Mouse (Mus musculus) forebrain, embryonic 11.5 days (tissue): ENCODE measurements around the gene Hspb2. TPM values are rescaled to one million over a fixed set of nuclear protein-coding genes. Genes with fewer than 3 reads are reported as not detected.

Source experiments
- ATAC-seq: fragments of 200-750 bp; cut with Nextera tagmentation; replicated peaks from 2 replicates; pipeline ENCODE4 v1.8.0; 2017; ENCODE audit warnings: moderate TSS enrichment; ENCODE audit not compliant: low FRiP score
- DNase-seq: peaks from one replicate; pipeline ENCODE4 v3.0.0-alpha.2; 2017; ENCODE audit warnings: low spot score
- H3K27ac ChIP-seq: fragments of 300-500 bp; sonication (generic); 2 replicates; pipeline ENCODE4 v1.5.1; 2014; ENCODE audit warnings: low read depth, low read length
- H3K27me3 ChIP-seq: fragments of 300-500 bp; sonication (generic); 2 replicates; pipeline ENCODE4 v1.6.1; 2014; ENCODE audit warnings: mild to moderate bottlenecking, low read length, mixed read lengths; ENCODE audit not compliant: control insufficient read depth, insufficient read depth
- H3K36me3 ChIP-seq: fragments of 300-500 bp; sonication (generic); 2 replicates; pipeline ENCODE4 v1.6.1; 2014; ENCODE audit warnings: mild to moderate bottlenecking, low read length, moderate library complexity, mixed read lengths; ENCODE audit not compliant: control insufficient read depth, insufficient read depth
- H3K4me1 ChIP-seq: fragments of 300-500 bp; sonication (generic); replicated peaks from 2 replicates; pipeline ENCODE4 v1.6.1; 2014; ENCODE audit warnings: low read length, mixed read lengths; ENCODE audit not compliant: control insufficient read depth, insufficient read depth
- H3K4me2 ChIP-seq: fragments of 300-500 bp; sonication (generic); 2 replicates; pipeline ENCODE4 v1.6.1; 2014; ENCODE audit warnings: low read depth, mild to moderate bottlenecking, low read length, moderate library complexity, mixed read lengths; ENCODE audit not compliant: severe bottlenecking
- H3K4me3 ChIP-seq: fragments of 300-500 bp; sonication (generic); 2 replicates; pipeline ENCODE4 v1.5.1; 2014; ENCODE audit warnings: low read depth, low read length
- H3K9ac ChIP-seq: fragments of 300-500 bp; sonication (generic); 2 replicates; pipeline ENCODE4 v1.6.1; 2014; ENCODE audit warnings: low read length
- H3K9me3 ChIP-seq: fragments of 300-500 bp; sonication (generic); 2 replicates; pipeline ENCODE4 v1.6.1; 2016; ENCODE audit warnings: low read length, mixed read lengths; ENCODE audit not compliant: control insufficient read depth
- WGBS: fragments of 180-500 bp; shearing (Covaris S2); extraction: QIAGEN DNeasy Blood & Tissue Kit; methylation state at CpG from one replicate; pipeline ENCODE4 v1.1.7; 2014; 5-methylcytosine and 5-hydroxymethylcytosine counted together
- polyA plus RNA-seq: library from polyadenylated mRNA; unstranded; fragments of >200 nt; fragmentation: Nextera tagmentation; extraction: Ambion mirVana; gene quantifications from 2 replicates; pipeline ENCODE4 v1.2.1, GENCODE M21; 2014

Gene Hspb2
- polyA plus RNA-seq, 1 experiment from 2014 or later, result not detected

DNA sequence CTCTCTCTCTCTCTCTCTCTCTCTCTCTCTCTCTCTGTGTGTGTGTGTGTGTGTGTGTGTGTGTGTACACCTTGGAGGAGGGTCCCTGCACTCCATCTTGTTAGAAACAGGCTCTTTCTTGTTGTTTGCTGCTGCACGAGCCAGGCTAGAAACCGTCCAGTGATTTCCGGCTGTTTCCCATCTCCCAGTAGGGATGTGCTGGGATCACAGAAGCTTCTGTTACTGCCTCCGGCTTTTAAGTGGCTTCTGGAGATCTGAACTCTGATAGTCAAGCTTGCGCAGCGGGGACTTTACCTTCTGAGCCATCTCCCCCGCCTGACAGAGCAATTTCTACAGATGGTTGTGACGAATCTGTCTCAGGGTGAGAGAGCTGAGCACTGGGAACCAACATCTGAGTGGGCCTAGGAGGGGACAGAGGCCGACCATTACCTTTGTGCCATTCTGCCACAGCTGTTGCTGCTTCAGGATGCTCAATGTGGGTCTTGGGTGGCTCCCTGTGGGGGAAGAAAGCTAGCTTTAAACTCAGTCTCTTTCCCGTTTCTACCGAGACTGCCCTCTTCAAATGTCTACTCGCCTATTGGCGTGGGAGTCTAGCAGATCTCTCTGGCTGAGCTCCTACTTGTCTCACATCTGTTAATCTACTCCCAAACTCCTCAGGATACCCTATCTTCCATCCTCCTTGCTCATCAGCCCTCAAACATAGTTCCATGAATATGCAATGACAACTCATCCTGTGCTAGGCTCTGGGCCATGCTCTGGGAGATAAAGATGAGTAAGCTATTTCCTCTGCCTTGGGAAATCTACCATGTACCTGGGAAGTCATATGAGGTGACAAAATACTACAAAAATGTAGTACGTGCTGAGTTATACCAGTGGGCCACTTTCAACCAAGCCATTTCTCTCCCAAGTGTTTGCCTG is 11.0 kb downstream of the Hspb2 start:
- 90% methylated on average over 14 of the region's 14 CpGs for WGBS
- DNase-seq (no peak), ATAC-seq (no peak)
- no peaks in the 10 kb centered on the region for H3K9me3 ChIP-seq
- H3K27ac ChIP-seq, result no peak overlapping the region
- H3K4me3 ChIP-seq, result no peak overlapping the region
- H3K27me3 ChIP-seq, result no peaks in the 10 kb centered on the region; the same call in 1 of the 2 replicates
- no peaks in the 10 kb centered on the region for H3K36me3 ChIP-seq
- no peak overlapping the region for H3K4me2 ChIP-seq
- no peak overlapping the region for H3K9ac ChIP-seq
- H3K4me1 ChIP-seq, result 0 out of 2 replicates have a peak, but pooled peaks cover 2% of the 10 kb centered on the region

GRCm38 (mm10) chr9:50738914-50739870 is 13.0 kb downstream of the Hspb2 start, which contains the start of gene Dixdc1:
Dixdc1 (minus strand) TSS chr9:50739517.
- no peak within 1 kb of the TSS for H3K27ac ChIP-seq
- peak; percentile 96 for DNase-seq
- peak within 1 kb of the TSS; percentile 71 for H3K4me2 ChIP-seq
- H3K27me3 ChIP-seq, result no peaks in the 10 kb centered on the region; the same call in 1 of the 2 replicates
- 15% methylated on average over 36 of the region's 36 CpGs for WGBS
- H3K9ac ChIP-seq, result no peak within 1 kb of the TSS; the same call in 1 of the 2 replicates
- no peaks in the 10 kb centered on the region for H3K9me3 ChIP-seq
- ATAC-seq, result peak; percentile 99
- peak within 1 kb of the TSS; percentile 29 for H3K4me3 ChIP-seq
- 0 out of 2 replicates have a peak, but pooled peaks cover 2% of the 10 kb centered on the region for H3K4me1 ChIP-seq
- H3K36me3 ChIP-seq, result no peaks in the 10 kb centered on the region

DNA sequence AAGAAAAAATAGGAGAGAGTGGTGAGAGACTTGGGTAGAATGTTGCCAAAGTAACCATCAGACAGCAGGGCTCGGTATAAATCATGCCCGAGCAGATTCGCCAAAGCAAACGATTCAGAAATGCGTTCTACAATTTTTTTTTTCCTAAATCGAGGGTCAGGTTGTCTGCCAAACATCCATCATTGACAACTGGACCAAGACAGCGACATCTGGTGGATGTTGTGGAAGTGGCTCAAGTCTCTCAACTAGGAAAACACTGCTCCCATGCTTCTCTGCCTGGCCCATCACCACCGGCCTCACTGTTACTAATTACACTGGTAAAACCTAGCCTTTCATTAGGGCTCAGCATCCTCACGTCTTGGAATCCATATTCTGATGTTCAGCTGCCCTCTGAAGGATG is 17.2 kb downstream of the Hspb2 start:
- Histone ChIP-seq H3K9ac (no peak overlapping the region), H3K4me2 (no peak overlapping the region), H3K36me3 (no peaks in the 10 kb centered on the region), H3K4me1 (peaks cover 7% of the 10 kb centered on the region; the same call in 1 of the 2 replicates), H3K4me3 (no peak overlapping the region), H3K9me3 (no peaks in the 10 kb centered on the region), H3K27me3 (no peaks in the 10 kb centered on the region; the same call in 1 of the 2 replicates), H3K27ac (no peak overlapping the region)
- ATAC-seq (no peak), DNase-seq (peak; percentile 72)
- WGBS, result 9% methylated on average over 9 of the region's 9 CpGs

DNA sequence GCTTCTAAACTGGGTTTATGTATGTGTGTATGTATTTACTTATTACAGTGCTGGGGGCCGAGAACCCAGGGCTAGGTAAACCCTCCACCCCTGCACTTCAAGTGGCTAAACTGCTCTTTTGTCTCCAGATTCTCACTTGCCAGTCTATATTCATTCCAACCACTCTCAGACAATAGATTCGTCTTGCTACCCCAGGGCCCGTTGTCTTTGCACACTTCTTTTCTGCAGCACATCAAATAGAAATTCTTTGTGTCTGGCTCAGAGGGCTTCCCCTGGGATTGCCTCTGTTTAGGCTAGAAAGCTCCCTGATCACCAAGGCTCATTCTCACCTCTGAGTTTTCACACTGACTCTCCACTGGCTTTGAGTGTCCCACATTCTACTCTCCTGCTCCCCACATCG is 19.6 kb downstream of the Hspb2 start:
- Histone ChIP-seq H3K4me3 (no peak overlapping the region), H3K9me3 (no peaks in the 10 kb centered on the region), H3K27ac (peak overlapping the region; percentile 26; the same call in 1 of the 2 replicates), H3K9ac (no peak overlapping the region), H3K27me3 (no peaks in the 10 kb centered on the region; the same call in 1 of the 2 replicates), H3K4me2 (no peak overlapping the region), H3K4me1 (peaks cover 5% of the 10 kb centered on the region; the same call in 1 of the 2 replicates), H3K36me3 (no peaks in the 10 kb centered on the region)
- no peak for ATAC-seq
- DNase-seq, result no peak
- WGBS, result 14% methylated on average over 4 of the region's 4 CpGs

GRCm38 (mm10) chr9:50729600-50729999 is 22.6 kb downstream of the Hspb2 start:
- Histone ChIP-seq H3K4me3 (no peak overlapping the region), H3K4me1 (peaks cover 18% of the 10 kb centered on the region), H3K9me3 (no peaks in the 10 kb centered on the region), H3K27me3 (no peaks in the 10 kb centered on the region), H3K9ac (no peak overlapping the region), H3K27ac (no peak overlapping the region), H3K36me3 (no peaks in the 10 kb centered on the region), H3K4me2 (no peak overlapping the region)
- 71% methylated on average over 4 of the region's 4 CpGs for WGBS
- ATAC-seq, result no peak
- no peak for DNase-seq

GRCm38 (mm10) chr9:50727925-50728651 is 24.1 kb downstream of the Hspb2 start:
- peak; percentile 91 for DNase-seq
- Histone ChIP-seq H3K9me3 (no peaks in the 10 kb centered on the region), H3K4me1 (peaks cover 16% of the 10 kb centered on the region), H3K27ac (peak overlapping the region; percentile 64; the same call in 1 of the 2 replicates), H3K9ac (peak overlapping the region; percentile 69), H3K4me3 (peak overlapping the region; percentile 54), H3K27me3 (no peaks in the 10 kb centered on the region), H3K36me3 (no peaks in the 10 kb centered on the region), H3K4me2 (peak overlapping the region; percentile 89)
- ATAC-seq, result peak; percentile 92
- WGBS, result under 1% methylated on average over 45 of the region's 45 CpGs

- WGBS, result 2% methylated on average over 30 of the region's 30 CpGs
- Histone ChIP-seq H3K4me1 (peaks cover 15% of the 10 kb centered on the region), H3K36me3 (no peaks in the 10 kb centered on the region), H3K9me3 (no peaks in the 10 kb centered on the region), H3K27me3 (no peaks in the 10 kb centered on the region), H3K4me3 (peak overlapping the region; percentile 54), H3K9ac (peak overlapping the region; percentile 69), H3K27ac (peak overlapping the region; percentile 64), H3K4me2 (peak overlapping the region; percentile 89)
- ATAC-seq (peak; percentile 32), DNase-seq (peak; percentile 63)
Measured at GRCm38 (mm10) chr9:50727171-50727924, 24.8 kb downstream of the Hspb2 start.
